Mouse (Mus musculus) brain, adult 2 months (tissue): ENCODE results near the gene Hopx.

Source experiments
- DNase-seq: peaks from one replicate; pipeline ENCODE4 v3.0.0; 2011; ENCODE audit warnings: low read depth, low spot score

Hopx gene

DNA sequence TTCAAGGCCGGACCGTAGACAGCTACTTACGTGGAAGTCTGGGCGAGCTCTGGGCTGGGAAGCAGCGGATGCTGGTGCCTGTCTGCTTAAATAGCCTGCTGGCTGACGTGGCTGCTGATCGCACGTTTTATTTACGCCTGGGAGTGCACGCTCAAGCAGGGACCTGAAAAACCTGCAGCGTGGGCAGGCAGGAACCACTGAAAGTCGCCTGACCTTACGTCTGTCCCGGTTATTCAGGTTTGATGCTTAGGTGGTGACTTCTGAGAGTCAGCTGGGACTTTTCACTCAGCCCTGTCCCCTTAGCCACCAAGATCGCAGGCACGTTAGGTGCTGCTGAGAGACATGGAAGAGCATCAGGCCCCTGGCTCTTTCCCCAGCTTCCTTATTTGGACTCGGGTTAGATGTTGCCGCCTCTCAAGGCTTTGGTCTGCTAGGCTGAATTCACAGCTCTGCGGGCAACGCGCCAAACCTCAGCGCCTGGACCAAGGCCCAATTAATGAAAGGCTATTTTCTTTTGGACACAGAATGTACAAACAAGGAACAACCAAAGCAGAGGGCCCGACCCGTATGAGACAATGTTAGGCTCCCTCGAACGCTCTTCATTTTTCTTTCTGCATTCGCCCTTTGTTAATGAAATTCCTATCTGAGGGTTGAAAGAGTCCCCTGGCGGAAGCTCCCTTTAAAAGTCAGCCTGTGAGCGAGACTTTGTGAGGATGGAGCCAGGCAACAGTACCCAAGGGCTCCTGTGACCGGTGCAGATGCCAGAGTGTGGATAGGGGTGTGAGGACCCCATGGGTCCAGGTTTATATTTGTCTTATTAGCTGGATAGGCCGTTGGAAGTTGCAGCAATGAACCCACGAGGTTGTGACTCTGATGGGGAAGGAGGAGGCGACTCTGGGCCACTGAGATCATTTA lies at the start of gene Hopx:
TSS of gene Hopx (minus strand) at position 305 of the 915 bp plus-strand sequence.
- no peak for DNase-seq

DNA sequence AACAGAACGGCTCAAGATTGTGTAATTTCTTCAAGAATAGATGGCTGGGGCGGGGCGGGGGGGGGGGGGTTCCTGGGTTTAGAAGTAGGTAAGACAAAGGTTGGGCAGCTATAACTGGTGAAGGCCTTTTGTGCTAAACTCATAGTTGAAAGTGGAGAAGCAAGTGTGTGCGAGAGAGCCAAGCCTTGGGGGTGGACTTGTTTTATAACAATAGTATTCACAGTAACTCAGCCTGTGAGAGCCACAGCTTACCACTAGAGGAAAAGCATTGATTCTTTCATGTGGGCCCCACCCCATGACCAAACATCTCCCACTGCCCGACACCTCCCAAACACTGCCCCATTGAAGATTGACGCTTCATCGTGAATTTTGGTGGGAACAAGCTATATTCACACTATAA lies 48.7 kb upstream of the Hopx start:
- no peak for DNase-seq

DNA sequence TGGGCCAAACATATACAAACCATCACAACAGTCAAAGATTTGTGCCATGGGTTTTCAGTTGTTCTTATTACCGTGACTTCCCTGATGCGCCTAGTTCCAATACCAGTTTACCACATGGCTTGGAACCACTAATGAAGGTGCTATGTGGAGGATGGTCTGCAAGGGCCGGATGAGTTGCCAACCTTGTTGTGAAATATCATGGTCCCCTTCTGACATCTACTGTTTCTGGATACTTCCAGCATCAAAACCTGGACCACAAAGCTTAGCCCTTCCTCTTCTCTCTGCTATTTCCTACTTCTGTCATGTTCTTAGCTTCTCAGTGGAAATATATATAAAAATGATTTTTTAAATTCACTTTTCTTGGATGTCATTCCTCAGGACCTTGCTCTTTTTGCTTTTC lies 47.6 kb upstream of the Hopx start:
- no peak for DNase-seq

DNA sequence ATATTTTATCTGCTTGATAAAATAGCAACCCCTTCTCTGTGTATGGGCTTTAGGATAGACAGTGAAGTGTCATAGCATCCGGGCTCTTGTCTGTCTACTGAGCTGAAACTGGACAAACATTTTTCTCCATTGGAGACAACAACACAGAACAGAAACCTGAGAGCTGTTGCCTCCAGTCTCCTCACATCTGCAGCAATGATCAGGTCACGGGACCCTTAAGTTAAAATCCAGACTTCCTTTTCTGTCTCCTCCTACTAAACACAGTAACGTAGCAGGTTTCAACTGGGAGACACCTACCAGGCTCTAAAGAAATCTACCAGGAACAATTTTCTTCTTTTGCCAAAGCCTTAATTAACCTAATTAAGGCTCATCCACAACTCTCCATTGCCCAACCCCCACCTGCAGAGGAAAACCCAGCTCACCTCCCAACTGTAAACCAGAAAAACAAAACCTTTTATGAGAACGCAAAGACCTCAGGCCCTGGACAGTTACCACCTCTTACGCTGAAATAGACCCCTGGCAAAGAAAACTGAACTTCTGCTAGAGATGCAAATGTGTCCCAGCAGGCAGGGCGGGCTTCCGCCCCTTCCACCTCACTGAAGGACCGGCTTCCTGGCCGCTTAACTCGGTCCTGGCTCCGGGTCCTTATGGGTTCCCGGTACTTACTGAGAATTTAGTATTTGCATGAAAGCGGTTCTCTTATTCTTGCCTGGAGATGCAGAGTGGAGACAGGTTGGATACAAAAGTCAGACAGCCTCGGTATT lies 43.0 kb upstream of the Hopx start:
- DNase-seq, result no peak

DNA sequence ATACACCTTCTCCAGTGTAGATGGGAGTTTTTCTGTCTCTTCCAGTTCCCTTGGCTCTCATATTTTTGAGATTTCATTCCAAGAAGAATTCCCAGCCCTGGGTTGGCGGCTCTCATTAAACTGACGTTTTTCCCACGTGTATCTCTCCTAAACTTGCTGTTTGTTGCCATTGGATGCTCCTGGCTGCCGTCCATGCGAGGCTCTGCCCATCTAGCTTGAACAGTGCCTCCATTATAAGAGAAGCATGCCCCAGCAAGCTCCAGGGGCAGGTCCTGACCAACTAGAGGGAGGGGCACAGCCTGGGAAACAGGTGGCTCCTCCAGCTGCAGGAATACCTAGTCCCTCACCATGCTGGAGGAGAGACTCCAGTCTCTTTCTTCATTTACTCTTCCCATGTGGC lies 42.0 kb upstream of the Hopx start:
- DNase-seq, result peak; percentile 57

DNA sequence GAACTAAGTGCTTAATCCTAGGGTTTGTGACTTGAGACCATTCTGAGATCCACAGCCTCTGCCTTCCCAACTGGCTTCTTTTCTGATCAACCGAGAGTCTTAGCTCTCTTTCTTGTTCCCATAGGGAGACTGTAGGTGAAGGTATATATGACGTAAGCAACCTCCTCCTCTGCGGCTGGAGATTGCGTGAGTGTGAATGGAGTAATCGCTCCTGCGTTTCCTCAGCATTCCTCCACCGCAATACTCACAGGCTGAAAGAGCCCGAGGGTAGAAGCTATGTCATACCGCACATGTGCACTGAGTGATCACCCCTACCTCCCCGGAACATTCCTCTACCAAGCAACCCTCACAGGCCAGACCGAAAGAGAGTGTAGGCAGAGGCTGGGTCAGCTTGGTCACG lies 40.6 kb upstream of the Hopx start:
- no peak for DNase-seq

DNA sequence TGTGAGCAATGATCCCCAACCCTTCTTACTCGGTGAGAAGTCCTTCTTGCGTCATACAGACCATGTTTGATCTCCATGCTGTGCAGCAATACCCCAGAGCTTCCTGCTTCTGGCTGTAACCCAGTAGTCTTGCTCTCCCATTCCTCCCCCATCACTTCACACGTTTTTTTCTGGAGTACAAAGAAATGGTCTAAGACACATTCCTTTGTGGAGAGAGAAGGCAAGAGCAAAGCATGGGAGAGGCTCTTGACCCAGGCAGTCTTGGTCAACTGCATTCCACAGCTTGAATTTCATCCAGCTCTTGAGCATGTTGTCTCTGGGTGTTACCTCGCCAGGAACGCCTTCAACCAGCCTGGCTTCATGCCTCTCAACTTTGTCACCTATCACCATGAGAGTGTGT lies 39.9 kb upstream of the Hopx start:
- DNase-seq, result no peak

DNA sequence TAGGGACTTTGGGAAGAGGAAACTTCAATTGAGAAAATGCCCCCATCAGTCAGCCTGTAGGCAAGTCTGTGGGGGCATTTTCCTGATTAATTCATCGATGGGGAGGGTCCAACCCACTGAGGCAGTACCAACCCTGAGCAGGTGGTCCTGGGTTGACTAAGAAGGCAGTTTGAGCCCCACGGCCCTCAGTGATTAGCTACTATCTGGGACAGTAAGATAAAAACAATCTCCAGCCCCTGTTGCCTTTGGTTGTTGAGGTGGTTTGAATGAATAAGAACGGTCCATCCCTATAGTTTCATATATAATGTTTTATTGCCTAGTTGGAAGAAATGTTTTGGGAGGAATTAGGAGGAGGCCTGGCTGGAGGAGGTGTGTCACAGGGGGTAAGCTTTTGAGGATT lies 36.8 kb upstream of the Hopx start:
- no peak for DNase-seq

DNA sequence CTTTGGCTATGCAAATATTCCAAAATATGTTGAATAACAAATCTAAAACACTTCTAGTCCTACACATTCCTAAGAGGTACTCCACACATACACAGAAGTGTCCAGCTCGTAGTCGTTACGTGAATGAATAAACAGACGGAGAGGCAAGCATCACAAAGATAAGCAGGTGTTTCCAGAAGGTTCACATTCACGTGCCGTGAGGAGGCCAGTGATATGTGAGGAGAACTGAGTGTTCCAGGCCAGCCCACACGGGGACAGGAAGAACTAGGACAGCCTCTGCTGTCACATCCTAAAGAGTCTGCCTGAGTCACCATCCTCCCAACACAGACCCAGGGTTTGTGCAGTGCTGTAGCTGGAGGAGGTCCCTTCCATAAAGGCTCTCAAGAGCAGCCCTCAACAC lies 36.2 kb upstream of the Hopx start:
- peak; percentile 72 for DNase-seq

DNA sequence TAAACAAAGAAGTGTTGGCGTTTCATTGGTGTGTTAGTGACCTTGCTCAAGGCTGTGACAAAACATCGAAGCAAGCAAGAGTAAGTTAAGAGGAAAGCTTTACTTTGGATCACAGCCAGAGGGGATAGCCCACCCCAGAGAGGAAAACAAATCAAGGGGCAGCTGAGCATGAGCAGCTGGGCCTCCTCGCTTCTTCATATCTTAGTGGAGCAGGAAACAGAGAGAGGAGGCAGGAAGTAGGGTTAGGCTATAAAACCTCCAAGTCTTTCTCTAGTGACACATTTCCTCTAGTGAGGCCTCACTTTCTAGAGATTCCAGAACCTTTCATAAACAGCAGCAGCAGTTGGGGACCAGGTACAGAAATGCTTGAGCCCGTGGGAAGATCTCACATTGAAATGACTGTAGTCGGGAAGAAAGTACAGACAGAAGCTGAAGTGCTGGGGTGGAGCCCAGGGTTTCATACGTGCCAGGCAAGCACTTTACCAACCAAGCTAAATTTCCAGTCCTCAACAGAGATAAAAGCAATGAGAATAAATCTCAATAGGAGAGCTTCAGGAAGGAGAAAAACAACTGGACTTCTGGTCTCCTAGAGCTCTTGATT lies 33.2 kb upstream of the Hopx start:
- peak; percentile 52 for DNase-seq

DNA sequence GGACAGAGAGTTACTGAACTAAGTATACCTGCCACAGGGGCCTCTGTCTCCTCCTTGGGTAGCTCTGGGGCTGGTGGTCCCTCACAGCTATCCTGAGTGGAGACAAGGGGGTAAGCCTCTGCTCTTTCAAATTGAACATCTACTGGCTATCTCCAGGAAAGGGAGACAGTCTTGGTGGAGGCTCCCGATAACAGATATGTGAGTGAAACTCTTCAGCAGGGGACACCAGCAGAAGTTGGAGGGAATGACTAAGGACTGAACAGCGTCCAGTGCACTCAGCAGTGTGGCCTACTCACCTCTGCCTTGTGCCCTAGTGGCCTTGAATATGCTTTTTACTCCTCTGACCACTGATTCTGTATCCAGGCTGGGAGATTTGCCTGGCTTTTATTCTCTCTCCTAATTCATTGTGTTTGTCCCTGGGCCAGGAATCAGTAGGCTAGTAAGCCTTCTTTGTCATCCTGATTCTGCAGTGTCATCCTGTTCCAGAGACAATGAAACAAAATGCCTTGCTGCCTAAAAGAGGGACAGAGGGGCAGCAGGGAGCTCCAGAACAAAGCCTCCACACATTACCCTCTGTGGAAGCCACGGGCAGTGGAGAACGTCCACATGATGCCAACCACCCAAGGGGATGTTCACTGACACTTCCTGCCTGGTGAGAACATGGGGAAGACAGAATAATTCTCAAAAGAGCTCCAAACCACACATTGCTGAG lies 31.7 kb upstream of the Hopx start:
- peak; percentile 88 for DNase-seq

DNA sequence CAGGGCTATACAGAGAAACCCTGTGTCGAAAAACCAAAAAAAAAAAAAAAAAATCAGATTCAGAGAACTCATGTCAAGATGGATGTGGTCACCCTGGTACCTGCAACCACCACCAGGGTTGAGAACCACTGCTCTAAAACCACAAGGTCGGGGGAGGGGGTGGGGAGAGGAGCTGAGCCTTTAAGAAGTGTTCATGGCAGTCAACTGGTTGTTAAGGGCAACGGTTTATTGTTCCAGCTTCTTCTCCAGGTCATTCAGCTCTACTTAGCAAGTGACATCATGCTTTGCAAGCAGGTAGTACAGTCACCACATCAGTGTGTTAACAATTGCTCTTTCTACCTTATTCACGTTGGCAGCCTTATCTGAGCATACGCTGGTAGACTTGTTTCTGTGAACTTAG lies 29.7 kb upstream of the Hopx start:
- no peak for DNase-seq

DNA sequence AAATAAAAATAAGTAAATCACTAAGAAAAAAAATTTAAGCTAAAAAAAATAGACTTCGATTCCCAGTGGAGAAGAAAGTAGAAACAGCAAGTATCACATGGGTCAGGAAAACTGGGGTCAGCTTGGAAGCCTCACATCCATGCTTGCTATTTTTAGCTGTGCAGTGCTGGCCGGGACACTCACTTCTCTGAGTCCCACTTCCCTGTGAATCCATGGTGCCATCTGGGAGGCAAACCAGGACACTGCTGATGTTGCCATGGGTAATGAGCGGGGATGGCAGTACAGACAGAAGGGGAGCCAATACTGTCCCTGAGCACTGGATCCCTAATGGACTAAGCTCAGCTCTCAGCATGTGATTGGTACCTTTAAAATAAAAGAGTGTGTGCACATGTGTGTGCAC lies 28.2 kb upstream of the Hopx start:
- DNase-seq, result no peak

DNA sequence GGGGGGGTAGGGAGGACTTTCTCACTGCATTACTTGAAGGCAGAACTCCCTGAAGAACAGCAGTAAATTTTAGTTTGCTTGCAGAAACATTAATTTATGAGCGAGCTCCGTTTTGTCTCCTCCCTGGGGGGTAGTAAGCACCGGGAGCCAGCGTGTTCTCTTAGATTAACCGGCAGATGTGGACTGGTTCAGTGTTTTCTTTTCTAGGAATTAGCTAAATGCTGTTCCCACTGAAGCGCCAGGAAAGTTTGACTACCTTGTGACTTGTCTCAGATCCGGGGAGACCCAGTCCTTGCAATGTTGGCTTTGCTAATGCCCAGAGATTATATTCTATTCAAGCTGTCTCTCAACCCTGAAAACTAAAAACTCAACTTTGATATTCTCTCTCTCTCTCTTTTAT lies 26.4 kb upstream of the Hopx start:
- DNase-seq, result no peak

DNA sequence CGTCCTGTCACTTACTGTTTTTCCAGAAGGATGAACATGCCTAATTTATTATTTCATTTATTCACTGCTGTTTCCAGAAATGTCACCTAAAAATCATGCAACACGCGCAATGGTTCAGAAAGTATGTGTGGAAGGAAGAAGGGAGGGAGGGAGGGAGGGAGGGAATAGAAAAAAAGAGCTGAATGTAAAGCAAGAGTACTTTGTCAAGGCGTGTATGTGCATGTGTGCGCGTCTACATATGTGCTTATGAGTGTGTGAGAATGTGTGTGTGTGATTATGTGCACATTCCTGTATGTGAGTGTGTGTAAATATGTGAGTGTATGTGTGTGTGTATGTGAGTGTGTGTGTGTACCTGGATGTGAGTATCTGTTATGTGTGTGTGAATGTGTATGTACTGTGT lies 25.9 kb upstream of the Hopx start:
- no peak for DNase-seq

DNA sequence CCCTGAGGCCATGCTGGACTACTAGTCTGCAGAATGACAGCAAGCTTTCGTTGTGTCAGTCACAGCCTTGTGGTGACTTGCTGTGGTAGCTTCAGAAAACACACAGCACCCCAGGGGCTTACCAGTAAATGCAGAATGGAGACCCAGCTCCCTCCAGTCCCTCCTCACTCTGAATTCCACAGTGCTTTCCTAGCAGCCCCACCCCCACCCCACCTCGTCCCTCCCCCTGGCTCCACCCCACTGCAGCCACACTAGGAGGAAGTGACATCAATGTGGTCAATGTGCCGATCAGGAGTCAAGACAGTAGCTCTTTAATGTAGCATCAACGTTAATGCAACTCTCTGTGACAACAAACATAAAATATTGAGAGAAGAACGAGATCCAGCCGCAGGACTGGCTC lies 25.2 kb upstream of the Hopx start:
- DNase-seq, result no peak

DNA sequence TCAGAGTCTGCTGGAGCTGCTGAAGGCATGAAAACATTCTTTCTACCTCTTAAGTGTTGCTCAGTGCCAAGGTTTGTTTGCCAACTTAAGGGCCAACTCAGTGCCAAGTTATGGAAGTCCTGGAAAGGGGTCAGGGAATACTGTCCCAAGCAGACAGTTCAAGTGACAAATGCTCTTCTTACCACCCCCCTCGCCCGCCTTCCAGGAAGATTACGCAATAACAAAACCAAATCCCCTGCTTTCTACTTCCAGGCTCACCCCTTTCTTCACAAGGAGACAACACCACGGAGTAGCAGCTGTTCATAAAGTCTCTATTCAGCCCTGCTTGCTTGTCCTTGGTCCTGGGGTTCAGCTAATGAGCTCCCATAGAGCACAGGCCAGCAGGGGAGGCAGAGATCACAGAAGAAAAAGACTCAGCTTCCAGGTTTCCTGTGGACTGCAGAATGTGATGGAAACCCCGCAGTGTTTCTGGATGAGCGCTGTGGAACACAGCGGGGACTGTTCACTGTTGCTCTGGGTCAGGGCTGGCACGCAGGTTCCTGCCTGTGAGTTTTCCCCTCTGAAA lies 22.9 kb upstream of the Hopx start:
- DNase-seq, result peak; percentile 31

DNA sequence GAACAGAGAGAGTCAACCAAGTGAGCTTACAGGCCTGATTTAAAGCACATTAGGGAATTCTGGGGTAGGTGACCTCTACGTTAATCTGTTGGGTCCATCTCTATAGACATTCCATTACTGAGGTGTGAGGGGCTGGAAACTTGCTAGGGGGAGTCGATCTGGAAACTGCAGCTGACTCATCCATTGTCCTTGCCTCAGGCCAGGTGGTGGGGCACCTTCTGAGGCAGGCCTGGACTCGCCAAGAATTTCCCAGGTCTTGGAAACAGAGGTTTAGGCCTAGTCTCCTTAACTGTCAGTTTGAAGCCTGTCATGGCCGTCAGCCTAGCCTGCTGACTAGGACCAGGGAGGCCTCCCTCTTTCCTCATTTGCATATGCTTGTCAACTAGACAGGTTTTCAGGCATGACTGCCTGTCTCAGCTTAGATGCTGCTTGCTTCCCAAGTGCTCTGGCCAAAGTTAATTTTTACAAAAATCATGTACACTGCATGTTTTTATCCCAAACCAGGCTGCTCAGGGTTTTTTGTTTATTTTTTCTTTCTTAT lies 21.8 kb upstream of the Hopx start:
- no peak for DNase-seq

DNA sequence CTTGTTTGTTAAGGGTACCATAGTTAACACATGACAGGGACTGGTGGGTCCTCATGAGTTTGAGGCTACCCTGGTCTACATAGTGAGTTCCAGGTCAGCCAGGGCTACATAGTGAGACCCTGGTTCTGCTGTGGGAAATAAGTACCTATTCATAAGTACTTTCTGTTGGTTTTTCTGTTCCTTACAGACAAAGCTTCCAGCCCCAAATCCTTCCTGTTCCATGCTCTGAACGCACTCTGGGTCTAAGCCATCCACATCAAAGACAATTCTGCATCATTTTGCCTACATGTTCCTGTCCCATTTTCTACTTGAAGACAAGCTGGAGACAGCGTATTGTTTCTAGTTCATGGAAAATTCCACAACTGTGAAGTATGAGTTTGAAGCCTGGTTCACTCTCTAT lies 20.0 kb upstream of the Hopx start:
- no peak for DNase-seq

DNA sequence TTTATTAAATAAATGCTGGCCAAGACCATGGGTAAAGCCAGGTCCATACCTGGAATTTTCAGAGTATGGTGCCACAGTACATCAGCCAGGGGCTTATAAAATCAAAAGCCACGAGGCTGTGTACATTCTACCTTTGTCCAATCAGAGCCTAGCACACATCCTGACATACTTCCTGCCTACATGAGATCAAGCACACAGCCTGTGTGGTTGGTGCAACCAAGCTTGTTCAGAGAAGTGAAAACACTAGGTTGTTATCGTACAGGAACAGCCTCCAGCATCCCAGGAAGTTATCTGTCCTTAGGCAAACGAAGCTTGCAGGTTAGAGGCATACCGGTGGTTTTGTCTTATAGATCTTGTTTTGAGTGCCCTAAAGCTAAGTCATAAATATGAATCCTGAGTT lies 19.5 kb upstream of the Hopx start:
- DNase-seq, result no peak

DNA sequence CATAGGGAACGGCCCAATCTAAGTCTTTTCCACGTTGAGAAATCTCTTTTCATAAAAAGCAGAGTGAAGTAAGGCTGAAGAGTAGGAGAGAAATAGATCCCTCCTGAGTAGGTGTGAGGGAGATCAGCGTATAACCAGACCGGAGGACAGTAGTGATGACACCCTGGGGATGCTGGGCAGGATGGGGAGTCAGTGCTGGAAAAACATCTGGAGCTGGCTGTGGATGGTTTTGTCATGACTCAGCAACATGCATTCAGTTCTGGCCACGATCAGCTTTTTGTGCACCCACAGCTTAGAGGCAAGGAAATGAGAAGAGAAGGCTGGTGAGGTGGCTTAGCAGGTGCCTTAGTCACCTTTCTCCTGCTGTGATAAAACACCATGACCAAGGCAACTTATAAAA lies 19.0 kb upstream of the Hopx start:
- DNase-seq, result peak; percentile 20
